Mouse (Mus musculus) limb, embryonic 12.5 days (tissue): ENCODE results near the gene Slc39a3. TPM values are rescaled to one million over a fixed set of nuclear protein-coding genes. Genes with fewer than 3 reads are reported as not detected.
A peak's percentile ranks its signal among the peaks of the same experiment; 100 is the strongest.

Experiments
- ATAC-seq: fragments of 200-750 bp; cut with Nextera tagmentation; 2 replicates; pipeline ENCODE4 v1.8.0; 2017; ENCODE audit warnings: low read depth, moderate TSS enrichment; ENCODE audit not compliant: insufficient number of reproducible peaks, insufficient read depth, low FRiP score, low TSS enrichment
- H3K27ac ChIP-seq: fragments of 300-500 bp; sonication (generic); 2 replicates; pipeline ENCODE4 v1.5.1; 2016; ENCODE audit warnings: mild to moderate bottlenecking, moderate library complexity
- H3K27me3 ChIP-seq: fragments of 300-500 bp; sonication (generic); 2 replicates; pipeline ENCODE4 v1.6.1; 2016; ENCODE audit warnings: mild to moderate bottlenecking, moderate library complexity
- H3K36me3 ChIP-seq: fragments of 300-500 bp; sonication (generic); 2 replicates; pipeline ENCODE4 v1.6.1; 2016; ENCODE audit warnings: mild to moderate bottlenecking, moderate library complexity
- H3K4me1 ChIP-seq: fragments of 300-500 bp; sonication (generic); replicated peaks from 2 replicates; pipeline ENCODE4 v1.6.1; 2016
- H3K4me2 ChIP-seq: fragments of 300-500 bp; sonication (generic); 2 replicates; pipeline ENCODE4 v1.6.1; 2016; ENCODE audit warnings: mild to moderate bottlenecking, moderate library complexity
- H3K4me3 ChIP-seq: fragments of 300-500 bp; sonication (generic); replicated peaks from 2 replicates; pipeline ENCODE4 v1.5.1; 2016; ENCODE audit warnings: mild to moderate bottlenecking
- H3K9ac ChIP-seq: fragments of 300-500 bp; sonication (generic); replicated peaks from 2 replicates; pipeline ENCODE4 v1.6.1; 2016; ENCODE audit warnings: mild to moderate bottlenecking, moderate library complexity
- H3K9me3 ChIP-seq: fragments of 300-500 bp; sonication (generic); 2 replicates; pipeline ENCODE4 v1.6.1; 2016; ENCODE audit warnings: mild to moderate bottlenecking, moderate library complexity
- WGBS: fragments of 180-500 bp; shearing (Covaris S2); methylation state at CpG from one replicate; pipeline ENCODE4 v1.1.7; 2016; 5-methylcytosine and 5-hydroxymethylcytosine counted together
- polyA plus RNA-seq: library from polyadenylated mRNA; unstranded; fragments of >200 nt; fragmentation: Nextera tagmentation; extraction: Ambion mirVana; gene quantifications from 2 replicates; pipeline ENCODE4 v1.2.1, GENCODE M21; 2016

Slc39a3 gene
- 17.0 and 17.6 TPM in 2 replicates for polyA plus RNA-seq

DNA sequence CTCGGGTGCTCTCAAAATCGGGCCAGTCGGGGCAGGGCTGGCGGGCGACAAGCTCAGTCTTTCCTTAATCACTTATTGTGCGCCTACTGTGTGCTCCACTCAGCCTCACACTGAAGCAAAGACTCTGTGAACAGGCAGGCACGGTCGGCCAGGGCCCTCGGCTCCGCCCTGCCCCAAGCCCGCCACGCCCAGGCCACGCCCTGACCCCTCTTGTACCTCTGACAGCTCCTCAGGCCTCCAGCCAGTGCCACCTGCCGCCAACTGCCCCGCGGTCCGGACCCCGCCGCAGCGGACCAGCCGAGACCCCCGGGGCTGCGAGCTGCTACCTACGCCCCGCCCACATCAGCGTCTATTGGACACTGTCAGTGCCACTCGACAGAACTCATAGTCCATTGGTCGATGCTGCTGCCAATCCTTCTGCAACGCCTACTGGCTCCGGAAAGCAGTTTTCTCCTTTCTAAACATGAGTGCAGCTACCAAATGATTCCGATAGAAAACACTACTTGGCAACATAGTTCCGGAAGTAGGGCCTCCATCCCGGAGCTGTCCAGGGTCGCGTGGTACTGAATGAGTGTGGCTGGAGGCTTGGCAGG, at the start of gene Slc39a3:
Gene Slc39a3, minus strand, starts transcription at position 439 of the 593 bp plus-strand sequence.
- Histone ChIP-seq H3K27me3 (no peaks in the 10 kb centered on the region), H3K27ac (0 out of 2 replicates have a peak within 1 kb of the TSS, but pooled peaks have one; percentile 29), H3K4me1 (no peaks in the 10 kb centered on the region), H3K4me3 (peak within 1 kb of the TSS; percentile 84), H3K4me2 (peak within 1 kb of the TSS; percentile 71), H3K9me3 (no peaks in the 10 kb centered on the region), H3K36me3 (peaks cover 17% of the 10 kb centered on the region), H3K9ac (peak within 1 kb of the TSS; percentile 75)
- ATAC-seq, result peak; percentile 97
- WGBS, result 2% methylated on average over 35 of the region's 35 CpGs

- Histone ChIP-seq H3K9ac (no peak overlapping the region), H3K27ac (no peak overlapping the region), H3K4me2 (no peak overlapping the region), H3K27me3 (no peaks in the 10 kb centered on the region; the same call in 1 of the 2 replicates), H3K9me3 (no peaks in the 10 kb centered on the region), H3K36me3 (peaks cover 15% of the 10 kb centered on the region), H3K4me3 (no peak overlapping the region), H3K4me1 (peaks cover 7% of the 10 kb centered on the region)
- WGBS, result 53% methylated on average over 2 of the region's 2 CpGs
- no peak for ATAC-seq
These were observed 49.8 kb upstream of the Slc39a3 start for GRCm38 (mm10) chr10:81087021-81087420.

GRCm38 (mm10) chr10:81082168-81082960, 45.1 kb upstream of the Slc39a3 start:
- 0 out of 2 replicates have a peak, but pooled peaks have one; percentile 14 for ATAC-seq
- 83% methylated on average over 7 of the region's 7 CpGs for WGBS
- no peaks in the 10 kb centered on the region for H3K27me3 ChIP-seq

DNA sequence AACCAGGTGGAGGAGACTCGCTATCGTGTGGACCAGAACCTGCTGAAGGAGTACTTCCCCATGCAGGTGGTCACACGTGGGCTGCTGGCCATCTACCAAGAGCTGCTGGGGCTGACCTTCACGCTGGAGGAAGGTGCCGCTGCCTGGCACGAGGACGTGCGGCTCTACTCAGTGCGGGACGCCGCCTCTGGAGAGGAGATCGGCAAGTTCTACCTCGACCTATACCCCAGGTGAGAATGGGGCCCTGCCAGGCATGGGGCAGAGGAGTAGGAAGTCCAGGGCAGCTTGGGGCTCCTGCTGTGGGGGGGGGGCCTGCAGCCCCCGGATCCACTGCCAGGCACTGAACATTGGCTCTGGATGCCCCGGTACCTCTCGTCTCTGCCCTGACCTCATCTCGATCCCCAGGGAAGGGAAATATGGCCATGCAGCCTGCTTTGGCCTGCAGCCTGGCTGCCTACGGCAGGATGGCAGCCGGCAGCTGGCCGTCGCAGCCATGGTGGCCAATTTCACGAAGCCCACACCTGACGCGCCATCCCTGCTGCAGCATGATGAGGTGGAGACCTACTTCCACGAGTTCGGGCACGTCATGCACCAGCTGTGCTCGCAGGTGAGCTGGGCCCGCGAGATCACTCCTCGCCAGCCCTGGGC, 42.9 kb upstream of the Slc39a3 start:
- Histone ChIP-seq H3K27me3 (no peaks in the 10 kb centered on the region), H3K4me1 (no peaks in the 10 kb centered on the region), H3K27ac (peak overlapping the region; percentile 13; the same call in 1 of the 2 replicates), H3K9ac (no peak overlapping the region), H3K36me3 (peaks cover 82% of the 10 kb centered on the region), H3K9me3 (no peaks in the 10 kb centered on the region), H3K4me2 (no peak overlapping the region), H3K4me3 (no peak overlapping the region)
- ATAC-seq, result no peak
- 91% methylated on average over 31 of the region's 31 CpGs for WGBS

More at GRCm38 (mm10) chr10:81082168-81082960, 45.1 kb upstream of the Slc39a3 start:
- Histone ChIP-seq H3K4me1 (no peaks in the 10 kb centered on the region), H3K4me2 (no peak overlapping the region), H3K27ac (no peak overlapping the region), H3K36me3 (peaks cover 62% of the 10 kb centered on the region), H3K9me3 (no peaks in the 10 kb centered on the region), H3K4me3 (no peak overlapping the region), H3K9ac (no peak overlapping the region)

GRCm38 (mm10) chr10:81077916-81078315, 40.7 kb upstream of the Slc39a3 start:
- Histone ChIP-seq H3K27ac (no peak overlapping the region), H3K4me3 (no peak overlapping the region), H3K27me3 (no peaks in the 10 kb centered on the region), H3K4me2 (no peak overlapping the region), H3K9me3 (no peaks in the 10 kb centered on the region), H3K4me1 (no peaks in the 10 kb centered on the region), H3K9ac (no peak overlapping the region), H3K36me3 (peaks cover 98% of the 10 kb centered on the region)
- ATAC-seq, result no peak
- 89% methylated on average over 11 of the region's 11 CpGs for WGBS

DNA sequence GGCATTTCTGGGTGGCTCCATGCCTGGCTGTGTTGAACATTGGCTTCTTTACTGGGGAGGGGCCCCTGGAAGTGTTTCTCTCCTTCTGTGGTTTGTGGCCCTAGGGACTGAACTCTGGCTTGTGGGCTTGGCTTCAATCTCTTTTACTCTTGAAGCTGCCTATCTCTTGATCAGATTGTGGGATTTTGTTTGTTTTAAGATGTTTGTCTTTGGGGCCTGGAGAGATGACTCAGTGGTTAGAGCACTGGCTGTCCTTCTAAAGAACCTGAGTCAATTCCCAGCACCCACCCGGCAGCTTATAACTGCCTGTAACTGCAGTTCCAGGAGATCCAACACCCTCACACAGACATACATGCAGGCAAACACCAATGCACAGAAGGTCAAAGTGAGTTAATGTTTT, 39.1 kb upstream of the Slc39a3 start:
- Histone ChIP-seq H3K9ac (no peak overlapping the region), H3K4me3 (no peak overlapping the region)

DNA sequence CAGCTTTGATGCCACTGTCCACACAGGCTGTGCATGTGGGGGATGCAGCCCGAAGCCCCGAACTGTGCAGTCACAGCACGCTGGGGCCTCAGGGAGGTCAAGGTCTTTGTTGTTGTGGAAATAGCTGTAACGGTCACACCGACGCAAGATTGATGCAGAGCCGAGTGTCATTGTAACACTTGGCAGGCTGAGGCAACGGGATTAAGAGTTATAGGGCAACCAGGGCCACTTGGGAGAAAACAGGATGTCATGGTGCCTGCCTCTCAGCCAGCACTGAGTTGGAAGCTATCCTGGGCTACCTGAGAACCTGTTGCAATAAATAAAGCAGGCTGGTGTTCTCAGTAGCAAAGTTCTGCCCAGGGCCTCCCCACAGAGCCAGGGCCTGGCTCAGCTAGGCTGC, 38.5 kb upstream of the Slc39a3 start:
- H3K4me3 ChIP-seq, result no peak overlapping the region
- peaks cover 8% of the 10 kb centered on the region for H3K4me1 ChIP-seq
- no peak for ATAC-seq
- H3K4me2 ChIP-seq, result no peak overlapping the region
- H3K27me3 ChIP-seq, result no peaks in the 10 kb centered on the region
- H3K36me3 ChIP-seq, result peaks cover 78% of the 10 kb centered on the region
- 89% methylated on average over 8 of the region's 8 CpGs for WGBS
- H3K27ac ChIP-seq, result no peak overlapping the region
- no peak overlapping the region for H3K9ac ChIP-seq
- no peaks in the 10 kb centered on the region for H3K9me3 ChIP-seq

More for the DNA sequence above, 39.1 kb upstream of the Slc39a3 start:
- Histone ChIP-seq H3K4me1 (peaks cover 2% of the 10 kb centered on the region; the same call in 1 of the 2 replicates), H3K9me3 (no peaks in the 10 kb centered on the region), H3K4me2 (no peak overlapping the region), H3K27me3 (no peaks in the 10 kb centered on the region), H3K27ac (no peak overlapping the region), H3K36me3 (peaks cover 84% of the 10 kb centered on the region)
- 100% methylated on average over 1 of the region's 1 CpGs for WGBS
- no peak for ATAC-seq

- Histone ChIP-seq H3K9me3 (no peaks in the 10 kb centered on the region), H3K4me2 (no peak overlapping the region), H3K36me3 (peaks cover 55% of the 10 kb centered on the region), H3K4me1 (peaks cover 19% of the 10 kb centered on the region), H3K27ac (no peak overlapping the region), H3K27me3 (no peaks in the 10 kb centered on the region), H3K4me3 (no peak overlapping the region), H3K9ac (no peak overlapping the region)
- ATAC-seq, result no peak
- 63% methylated on average over 7 of the region's 7 CpGs for WGBS
These were observed 36.2 kb upstream of the Slc39a3 start for GRCm38 (mm10) chr10:81073464-81073863.

DNA sequence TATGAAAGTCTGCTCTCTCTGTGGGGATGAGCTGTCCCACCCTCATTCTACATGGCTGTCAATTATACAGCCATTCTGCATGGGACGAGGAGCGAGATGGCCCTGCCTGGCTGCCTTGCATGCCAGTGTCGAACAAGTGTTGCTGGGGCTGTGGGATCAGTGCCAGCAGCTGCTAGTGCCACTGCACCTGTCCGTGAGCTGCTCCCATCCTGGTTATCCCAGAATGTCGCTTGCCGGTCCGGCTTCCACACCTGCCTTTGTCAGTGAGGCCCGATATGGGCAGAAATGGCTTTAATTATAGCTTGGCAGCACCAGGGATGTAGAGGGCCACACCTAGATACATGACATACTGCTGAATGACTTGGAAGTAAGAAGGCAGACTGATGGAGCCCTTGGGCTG, 35.1 kb upstream of the Slc39a3 start:
- no peak for ATAC-seq
- H3K36me3 ChIP-seq, result peaks cover 43% of the 10 kb centered on the region
- 90% methylated on average over 8 of the region's 8 CpGs for WGBS
- no peak overlapping the region for H3K27ac ChIP-seq
- peaks cover 19% of the 10 kb centered on the region for H3K4me1 ChIP-seq
- H3K9ac ChIP-seq, result no peak overlapping the region
- no peaks in the 10 kb centered on the region for H3K9me3 ChIP-seq
- no peaks in the 10 kb centered on the region for H3K27me3 ChIP-seq
- 0 out of 2 replicates have a peak overlapping the region, but pooled peaks have one; percentile 4 for H3K4me3 ChIP-seq
- no peak overlapping the region for H3K4me2 ChIP-seq

DNA sequence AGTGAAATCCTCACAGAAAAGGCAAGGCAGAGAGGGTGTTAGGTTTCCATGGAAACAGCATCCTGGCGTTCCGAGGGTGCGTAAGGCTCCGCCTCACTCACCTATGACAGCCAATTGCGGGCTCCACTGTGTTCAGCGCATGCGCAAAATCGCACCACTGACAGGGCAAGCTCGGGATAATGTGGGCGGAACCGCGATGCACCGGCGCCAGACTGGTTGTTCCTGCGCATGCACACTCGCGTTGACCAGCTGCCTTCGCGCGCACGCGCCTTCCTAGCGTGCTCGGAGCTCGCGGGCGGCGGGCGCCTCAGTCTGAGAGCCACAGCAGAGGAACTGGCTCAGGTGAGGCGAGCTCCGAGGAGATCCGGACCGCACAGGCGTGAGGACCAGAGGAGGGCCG, 32.6 kb upstream of the Slc39a3 start, which contains the start of gene Thop1:
Gene Thop1, plus strand, starts transcription at position 200 of the 400 bp plus-strand sequence.
- Histone ChIP-seq H3K27ac (peak within 1 kb of the TSS; percentile 62; the same call in 1 of the 2 replicates), H3K36me3 (peaks cover 21% of the 10 kb centered on the region)

DNA sequence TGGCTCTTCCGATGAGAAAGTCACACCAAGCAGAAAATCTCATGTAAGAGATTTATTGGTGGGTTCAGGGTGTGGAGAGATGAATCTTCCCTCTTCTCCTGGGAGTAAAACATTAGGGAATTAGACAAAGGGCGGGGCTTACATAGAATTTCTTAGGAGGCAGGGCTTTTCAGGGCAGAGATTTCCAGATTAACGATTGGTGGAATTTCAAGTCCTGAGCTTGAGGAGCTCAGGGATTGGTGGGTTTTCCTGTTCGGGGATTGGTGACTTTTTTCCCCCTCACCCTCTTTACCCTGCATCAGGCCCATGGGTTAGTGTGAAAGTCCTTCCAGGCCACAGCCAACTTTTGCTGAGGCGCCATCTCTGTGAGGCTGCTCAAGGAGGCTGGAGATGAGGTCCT, 31.5 kb upstream of the Slc39a3 start:
- ATAC-seq, result no peak
- WGBS, result 66% methylated on average over 5 of the region's 5 CpGs

More for the DNA sequence above, 32.6 kb upstream of the Slc39a3 start, which contains the start of gene Thop1:
- Histone ChIP-seq H3K4me2 (peak within 1 kb of the TSS; percentile 70), H3K27me3 (no peaks in the 10 kb centered on the region), H3K4me1 (peaks cover 19% of the 10 kb centered on the region), H3K9ac (peak within 1 kb of the TSS; percentile 83), H3K9me3 (no peaks in the 10 kb centered on the region), H3K4me3 (peak within 1 kb of the TSS; percentile 72)
- under 1% methylated on average over 35 of the region's 35 CpGs for WGBS
- ATAC-seq, result peak; percentile 95

More for the DNA sequence above, 31.5 kb upstream of the Slc39a3 start:
- Histone ChIP-seq H3K27ac (no peak overlapping the region), H3K4me1 (peaks cover 19% of the 10 kb centered on the region), H3K4me3 (0 out of 2 replicates have a peak overlapping the region, but pooled peaks have one; percentile 72), H3K27me3 (no peaks in the 10 kb centered on the region), H3K9me3 (no peaks in the 10 kb centered on the region), H3K4me2 (no peak overlapping the region), H3K9ac (no peak overlapping the region), H3K36me3 (peaks cover 10% of the 10 kb centered on the region)
